Mouse (Mus musculus) embryonic fibroblast, embryonic 13.5 days (primary cell): ENCODE results near the gene Myh7.

ENCODE experiments used
- CTCF ChIP-seq: IDR thresholded peaks from 2 replicates; pipeline ENCODE4 v1.5.1; 2011; ENCODE audit warnings: mild to moderate bottlenecking, control low read depth, low read length, moderate library complexity, borderline replicate concordance; ENCODE audit not compliant: insufficient read depth
- POLR2A ChIP-seq: IDR thresholded peaks from 2 replicates; pipeline ENCODE4 v1.6.1; 2011; ENCODE audit warnings: low read depth, mild to moderate bottlenecking, control low read depth, low read length, moderate library complexity

GRCm38 (mm10) chr14:54966320-54966977 is 28.0 kb downstream of the Myh7 start, which contains the start of gene Myh6:
- TF ChIP-seq CTCF (no peak), POLR2A (no peak)
